Mouse (Mus musculus) thymus, postnatal 4 days (tissue): ENCODE results near the gene Aph1c.
"Not testable (repeated sequence)": the region's sequence is repeated elsewhere in the genome, so short reads cannot be mapped to it uniquely, and the experiment has no call there.

ENCODE experiments used
- DNase-seq: peaks from one replicate; pipeline ENCODE4 v3.0.0; 2021

Gene Aph1c

DNA sequence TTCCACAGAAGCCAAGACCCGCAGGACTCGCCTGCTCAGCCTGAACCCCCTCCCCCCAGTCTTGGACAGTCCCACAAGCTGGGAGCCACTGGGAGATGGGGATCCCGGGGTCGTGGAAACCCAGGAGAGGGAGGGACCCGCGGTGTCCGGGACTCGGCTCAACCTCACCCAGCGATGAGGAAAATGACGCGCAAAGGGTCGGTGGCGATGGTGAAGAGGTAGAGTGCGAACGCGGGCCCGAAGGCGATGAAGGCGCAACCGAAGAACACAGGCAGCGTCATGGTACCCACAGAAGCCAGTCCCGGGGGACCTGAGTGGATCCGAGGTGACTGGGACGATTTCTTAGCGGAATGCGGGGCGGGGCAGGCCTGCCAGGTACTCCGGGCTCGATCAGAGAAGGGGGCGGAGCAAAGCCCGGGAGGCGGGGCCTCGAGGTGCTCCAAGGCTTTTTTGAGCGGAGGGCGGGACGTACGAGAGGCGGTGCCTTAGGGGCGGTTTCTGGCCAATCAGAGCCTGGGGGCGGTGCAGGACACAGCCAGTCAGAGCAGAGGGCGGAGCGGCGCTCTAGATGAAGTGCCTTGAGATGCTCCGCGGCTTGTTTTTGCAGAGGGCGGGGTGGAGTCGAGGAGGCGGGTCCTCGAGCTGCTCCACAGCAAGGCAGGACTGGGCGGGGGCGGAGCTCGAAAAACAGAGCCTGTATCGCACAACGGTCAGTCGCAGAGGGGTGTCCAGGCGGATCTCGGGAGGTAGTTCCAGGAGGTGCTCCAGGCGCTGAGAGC is at the start of gene Aph1c:
TSS of gene Aph1c (minus strand) at position 409 of the 779 bp plus-strand sequence.
- DNase-seq = peak; percentile 100

DNA sequence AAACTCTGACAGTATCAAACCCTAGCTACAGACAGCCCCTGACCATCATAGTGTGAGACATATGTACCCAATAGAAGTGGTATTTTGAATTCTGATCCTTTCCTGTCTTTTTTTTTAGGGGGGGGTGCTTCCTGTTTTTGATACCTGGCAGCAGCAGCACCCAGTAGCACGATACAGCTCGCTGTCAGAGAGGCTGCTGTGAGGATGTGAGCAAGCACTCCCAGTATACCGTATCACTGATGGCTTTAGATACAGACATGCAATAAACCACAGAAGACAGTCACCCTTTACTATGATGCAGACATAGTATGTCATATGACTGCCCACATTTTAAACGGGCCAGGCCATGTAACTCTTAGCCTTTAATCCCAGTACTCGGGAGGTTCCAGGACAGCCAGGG is 49.0 kb upstream of the Aph1c start:
- DNase-seq = no peak

DNA sequence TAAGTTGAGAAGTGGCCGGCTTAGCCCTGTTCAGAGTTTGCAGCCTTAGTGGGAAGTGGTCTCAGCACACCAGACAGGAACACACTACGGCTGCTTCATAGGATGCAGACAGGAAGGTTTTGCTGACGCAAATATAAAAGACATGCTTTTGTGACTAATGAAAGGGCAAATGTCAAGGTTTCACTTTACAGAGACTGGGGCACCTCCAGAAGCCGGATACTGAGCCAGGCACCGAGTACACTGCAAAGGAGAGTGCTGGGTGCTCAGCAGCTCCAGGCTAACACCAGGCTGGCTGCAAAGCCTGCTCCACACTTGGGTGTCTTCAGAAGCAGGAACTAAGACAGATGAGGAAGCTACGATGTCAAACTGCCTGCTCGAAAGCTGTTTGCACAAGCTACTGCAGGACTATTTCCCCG is 47.9 kb upstream of the Aph1c start:
- DNase-seq = peak; percentile 60

DNA sequence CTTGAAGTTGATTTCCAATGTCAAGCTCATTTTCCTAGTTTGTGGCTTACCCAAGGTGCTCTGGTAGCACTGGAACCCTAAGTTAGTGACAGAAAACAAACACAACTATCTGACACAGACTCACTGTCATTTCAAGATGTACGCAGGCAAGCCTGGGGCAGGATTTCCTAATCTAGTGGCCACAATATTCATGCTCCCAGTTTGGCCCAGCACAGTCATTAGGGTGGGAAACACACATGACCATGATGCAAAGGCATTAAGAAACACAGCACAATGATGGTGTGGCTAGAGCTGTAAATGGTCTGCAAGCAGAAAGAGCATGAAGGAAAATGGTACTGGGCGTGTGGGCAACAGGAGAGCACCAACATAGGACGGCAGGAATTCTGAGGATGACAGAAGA is 47.3 kb upstream of the Aph1c start:
- DNase-seq = no peak

DNA sequence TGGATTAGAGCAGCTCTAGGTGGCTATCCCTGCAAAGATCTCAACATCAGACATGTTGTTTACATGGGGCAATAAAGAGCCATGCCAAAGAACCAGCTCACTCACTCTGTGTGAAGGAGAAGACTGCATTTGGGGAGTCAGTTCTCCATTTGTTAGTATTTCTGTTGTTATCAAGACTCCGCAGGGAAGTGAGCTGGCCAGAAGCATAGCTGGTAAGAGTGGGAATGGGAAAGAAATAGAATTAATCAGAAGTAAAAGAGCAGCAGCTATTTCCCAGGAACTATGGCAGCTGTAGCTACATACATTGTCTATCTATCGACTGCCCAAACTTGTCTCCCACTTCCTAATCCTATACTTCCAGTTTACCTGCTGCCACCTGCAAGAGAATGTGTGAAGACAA is 46.2 kb upstream of the Aph1c start:
- no peak for DNase-seq

DNA sequence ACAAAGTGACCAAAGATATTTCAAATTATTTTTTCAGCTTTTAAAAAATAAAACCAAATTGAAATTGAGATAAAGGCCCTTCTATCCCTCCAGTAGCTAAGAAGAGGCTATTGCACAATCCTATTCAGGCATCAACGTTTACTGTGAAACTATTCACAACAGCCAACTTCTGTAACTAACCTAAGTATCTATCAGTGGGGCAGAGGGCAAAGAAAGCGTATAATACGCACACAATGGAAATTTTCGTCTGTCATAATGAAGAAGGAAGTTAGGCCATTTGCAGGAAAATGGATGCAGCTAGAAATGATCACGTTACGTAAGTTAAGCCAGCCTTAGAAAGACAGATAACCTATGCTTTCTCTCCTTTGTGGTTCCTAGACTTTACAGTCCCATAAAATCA is 45.0 kb upstream of the Aph1c start:
- DNase-seq = no peak

DNA sequence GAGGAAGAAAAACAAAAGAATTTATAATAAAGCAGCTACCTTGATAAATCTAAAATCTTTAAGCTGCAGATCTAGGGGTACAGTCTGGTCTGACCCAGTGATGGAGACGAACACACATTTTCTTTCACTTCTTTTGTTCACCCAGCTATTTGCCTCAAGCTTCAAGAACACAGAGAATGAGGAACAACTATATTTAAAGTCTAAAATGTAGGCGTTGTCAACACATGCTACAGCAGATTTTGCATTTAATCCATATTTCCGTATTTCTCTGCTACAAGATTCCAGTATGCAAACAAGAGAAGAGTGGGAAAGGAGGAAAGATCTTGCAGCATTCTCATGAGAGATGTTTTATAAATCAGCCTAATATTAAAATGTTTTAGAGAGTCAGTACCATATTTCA is 44.4 kb upstream of the Aph1c start:
- DNase-seq = no peak

DNA sequence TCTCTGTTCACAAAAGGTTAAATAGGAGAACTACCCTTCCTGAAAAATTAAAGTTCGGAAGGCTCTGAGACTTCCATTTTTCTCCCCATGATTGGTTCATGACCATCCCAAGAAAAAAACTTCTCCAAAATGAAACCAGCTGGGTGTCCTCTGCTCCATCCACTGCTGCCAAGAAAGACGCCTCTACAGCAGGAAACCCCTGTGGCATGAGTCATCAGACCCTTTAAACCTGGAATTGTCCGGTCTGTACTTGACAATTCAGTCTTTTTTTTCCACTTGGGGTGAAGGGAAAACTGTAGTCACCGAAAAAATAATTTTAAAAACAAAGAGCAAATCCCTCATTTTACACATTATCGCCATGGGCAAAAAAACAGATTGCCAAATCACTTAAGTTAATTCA is 42.1 kb upstream of the Aph1c start:
- no peak for DNase-seq

DNA sequence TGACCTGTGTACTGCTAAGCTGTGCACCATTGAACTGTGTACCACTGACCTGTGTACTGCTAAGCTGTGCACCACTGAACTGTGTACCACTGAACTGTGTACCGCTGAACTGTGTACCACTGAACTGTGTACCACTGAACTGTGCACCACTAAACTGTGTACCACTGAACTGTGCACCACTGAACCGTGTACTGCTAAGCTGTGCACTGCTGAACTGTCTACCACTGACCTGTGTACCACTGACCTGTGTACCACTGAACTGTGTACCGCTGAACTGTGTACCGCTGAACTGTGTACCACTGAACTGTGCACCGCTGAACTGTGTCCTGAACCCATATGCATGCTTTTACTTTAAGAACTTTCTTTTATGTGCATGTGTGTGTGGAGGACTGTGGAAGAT is 39.8 kb upstream of the Aph1c start:
- no peak for DNase-seq

DNA sequence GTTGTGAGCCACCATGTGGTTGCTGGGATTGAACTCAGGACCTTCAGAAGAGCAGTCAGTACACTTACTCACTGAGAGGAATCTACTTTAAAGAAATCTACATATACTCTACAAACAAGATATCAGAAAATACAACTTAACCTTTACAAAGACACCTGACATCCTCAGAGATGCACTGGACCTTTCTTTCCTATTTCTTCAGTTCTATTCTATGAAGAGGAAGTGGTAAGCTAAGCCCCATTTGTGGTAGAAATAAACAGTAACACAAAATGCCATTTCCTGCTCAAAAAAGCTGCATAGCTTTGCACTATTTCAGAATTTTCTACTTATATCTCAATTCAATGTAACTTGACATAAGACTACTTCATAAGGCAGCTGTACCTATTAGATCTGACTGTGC is 39.0 kb upstream of the Aph1c start:
- DNase-seq = no peak

DNA sequence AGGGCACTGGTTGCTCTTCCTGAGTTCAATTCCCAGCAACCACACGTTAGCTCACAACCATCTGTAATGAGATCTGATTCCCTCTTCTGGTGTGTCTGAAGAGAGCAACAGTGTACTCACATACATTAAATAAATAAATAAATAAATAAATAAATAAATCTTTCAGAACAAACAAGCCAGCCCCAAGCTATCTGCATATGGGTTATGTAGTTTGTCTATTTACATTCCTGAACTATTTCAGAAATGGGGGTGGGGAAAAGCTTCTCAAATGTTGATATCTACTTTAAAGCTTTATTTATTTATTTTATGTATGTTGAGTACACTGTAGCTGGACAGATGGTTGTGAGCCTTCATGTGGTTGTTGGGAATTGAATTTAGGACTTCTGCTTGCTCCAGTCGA is 38.5 kb upstream of the Aph1c start:
- not testable (repeated sequence) for DNase-seq

DNA sequence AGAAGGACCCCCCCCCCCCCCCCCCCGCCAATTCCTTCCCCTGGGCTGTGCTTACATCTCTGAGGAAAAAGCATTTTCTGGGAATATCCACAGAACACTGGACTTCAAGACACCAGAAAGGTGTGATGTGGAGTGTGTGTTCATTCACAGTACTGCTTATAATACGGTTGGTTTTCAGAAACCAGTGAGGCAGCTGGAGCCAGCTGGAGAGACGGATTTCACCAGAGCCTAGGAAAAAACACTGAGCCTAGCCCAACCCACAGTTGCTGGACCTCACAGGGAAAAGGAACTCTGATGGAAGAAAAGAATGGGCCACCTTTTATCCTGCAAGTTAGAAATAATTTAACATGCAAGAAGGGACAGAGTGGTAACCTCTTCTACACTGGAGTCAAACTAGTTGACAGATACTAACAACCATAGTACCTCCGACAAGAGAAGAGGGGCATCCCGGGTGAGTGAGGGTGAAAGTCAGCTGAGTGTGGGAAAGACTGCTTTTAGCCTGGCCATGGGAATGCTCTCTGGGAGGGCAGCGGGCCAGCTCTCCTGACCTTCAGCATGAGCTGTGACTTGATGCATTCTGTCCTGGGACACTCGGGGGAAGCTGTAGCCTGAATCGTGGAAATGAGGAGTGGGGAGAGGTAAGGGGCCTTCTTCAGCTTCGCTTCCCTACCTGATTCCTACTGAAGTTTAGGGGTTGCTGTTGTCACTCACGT is 37.6 kb upstream of the Aph1c start:
- DNase-seq = no peak

DNA sequence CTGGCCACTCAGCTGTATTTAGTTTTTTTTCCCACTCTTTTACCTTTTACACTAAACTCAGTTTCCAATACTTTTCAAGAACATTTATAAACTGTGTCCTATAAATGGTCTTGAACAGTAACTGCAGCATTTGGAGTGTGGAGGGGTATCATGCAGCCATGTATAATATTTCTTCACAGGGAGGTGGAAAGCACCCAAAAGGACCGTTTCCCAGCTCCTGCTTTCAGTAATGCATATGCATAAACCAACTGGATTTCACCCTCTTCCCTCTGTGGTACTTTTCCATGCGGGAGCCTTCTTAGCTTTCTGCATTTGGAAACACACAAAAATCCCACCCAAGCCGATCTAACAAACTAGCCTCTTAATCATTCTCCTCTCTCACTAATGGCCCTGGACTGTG is 30.2 kb upstream of the Aph1c start:
- DNase-seq = no peak

DNA sequence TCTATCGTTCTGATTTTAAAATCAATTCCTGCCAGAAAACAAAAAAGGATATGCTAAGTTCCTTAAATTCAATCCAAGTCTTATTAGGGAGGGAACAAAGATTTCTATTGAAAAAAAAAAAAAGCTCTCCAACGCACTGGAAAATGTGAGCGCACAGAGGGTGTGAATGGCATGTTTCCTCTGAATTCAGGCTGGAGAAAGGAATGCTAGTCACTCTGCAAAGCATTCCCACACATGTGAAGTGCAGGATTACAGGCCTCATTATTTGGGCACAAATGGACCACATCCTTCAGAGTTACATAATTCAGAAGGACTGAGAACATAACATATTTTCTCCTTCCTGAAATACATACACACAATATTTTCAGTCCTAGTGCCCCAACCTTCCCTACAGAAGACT is 28.9 kb upstream of the Aph1c start:
- DNase-seq = no peak

DNA sequence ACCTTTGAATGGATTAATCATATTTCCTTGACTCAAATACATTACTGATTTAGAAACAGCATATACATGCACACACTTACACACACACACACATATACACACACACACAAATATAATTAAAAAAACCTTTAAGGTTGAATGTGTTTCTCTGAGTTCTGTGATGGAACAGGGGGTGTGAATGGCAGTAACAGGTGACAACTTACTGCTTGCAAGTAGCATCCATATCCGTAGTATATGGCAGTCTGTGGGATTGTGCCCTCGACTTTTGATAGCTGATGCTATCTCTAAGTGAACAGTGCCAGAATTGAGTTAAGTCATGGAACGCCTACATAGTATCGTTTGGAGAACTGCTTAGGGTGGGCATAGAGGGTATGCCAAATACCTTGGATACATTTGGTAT is 27.7 kb upstream of the Aph1c start:
- no peak for DNase-seq

DNA sequence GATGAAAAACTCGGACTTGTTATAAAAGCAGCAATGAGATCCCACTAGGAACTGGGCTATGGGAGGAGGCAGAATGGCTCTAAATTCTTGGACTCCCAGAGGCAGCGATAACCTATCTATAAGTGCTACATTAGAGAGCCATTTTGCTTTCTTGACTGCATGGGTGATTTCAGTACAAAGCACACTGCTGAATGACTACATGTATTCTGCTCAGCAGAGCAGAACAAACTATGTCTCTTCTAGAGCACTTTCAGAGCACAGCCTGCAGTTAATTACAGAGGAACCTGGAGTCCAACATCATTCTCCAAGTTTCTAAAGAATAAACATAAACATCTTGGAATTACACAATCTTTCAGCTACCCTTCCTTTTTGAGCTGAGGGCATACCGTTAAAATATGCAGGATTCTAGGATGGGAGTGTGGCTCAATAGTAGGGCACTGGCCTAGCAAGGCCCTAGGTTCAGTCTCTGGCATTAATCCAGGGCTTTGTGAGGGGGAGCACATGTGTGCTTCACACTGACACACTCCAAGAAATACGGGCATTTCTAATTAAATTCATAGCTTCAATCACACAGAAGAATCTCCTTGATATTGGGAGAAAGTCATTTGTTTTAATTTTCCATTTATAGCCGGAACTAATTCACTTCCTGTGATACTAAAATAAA is 26.7 kb upstream of the Aph1c start:
- DNase-seq = no peak

DNA sequence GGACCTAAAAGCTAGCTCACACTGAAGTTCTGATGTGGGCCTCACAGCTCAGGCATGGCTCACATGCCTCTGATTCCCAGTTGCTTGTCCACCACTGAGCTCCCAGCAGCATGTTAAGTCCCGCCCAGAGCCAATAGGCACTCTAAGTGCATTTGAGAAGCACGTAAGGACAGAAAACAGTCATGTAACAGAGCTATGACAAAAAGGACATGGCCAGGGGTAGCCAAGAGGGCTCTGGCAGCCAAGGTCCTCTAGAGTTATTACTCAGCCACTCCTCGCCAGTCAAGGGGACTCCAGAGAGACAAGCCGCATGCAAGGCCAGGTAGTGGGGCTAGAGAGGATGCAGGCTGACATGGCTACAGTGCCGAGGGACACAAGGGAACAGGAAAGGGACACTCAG is 25.0 kb upstream of the Aph1c start:
- DNase-seq = no peak

DNA sequence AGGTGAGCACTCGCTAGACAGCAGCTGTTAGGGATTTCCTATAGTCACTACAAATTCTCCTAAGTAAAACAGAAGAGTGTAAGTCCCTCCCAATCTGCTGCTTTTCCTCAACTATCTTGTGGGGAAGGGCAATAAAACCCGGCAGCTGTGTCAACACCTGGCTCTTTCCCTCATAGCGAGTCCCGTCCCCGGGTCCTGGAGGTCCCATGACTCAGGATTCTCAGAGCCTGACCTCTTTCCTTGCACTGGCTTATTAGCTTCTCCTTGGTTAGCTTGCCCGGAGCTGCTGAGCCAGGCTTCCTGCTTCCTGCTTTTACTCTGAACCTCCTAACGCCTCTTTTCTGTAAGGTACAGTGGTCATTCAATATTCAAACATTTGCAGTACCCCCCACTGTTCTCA is 21.3 kb upstream of the Aph1c start:
- no peak for DNase-seq

DNA sequence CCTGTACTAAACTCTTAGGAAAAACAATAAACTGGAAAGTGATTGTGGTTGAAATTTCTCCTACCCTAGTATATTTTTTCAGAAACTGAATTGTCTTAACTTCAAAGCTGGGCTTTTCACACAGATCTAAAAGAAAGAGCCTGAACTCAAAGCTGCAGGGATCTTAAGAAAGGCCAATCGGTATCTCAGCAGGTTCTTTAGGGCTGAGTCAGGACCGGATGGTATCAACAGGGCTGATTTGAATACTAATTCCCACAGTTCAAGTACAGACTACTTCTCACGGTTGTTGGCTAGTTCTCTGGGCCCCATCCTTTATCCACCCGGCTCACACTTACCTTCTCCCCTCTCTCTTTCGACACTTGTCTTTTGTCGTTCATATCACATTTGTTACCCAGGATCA is 18.1 kb upstream of the Aph1c start:
- no peak for DNase-seq

DNA sequence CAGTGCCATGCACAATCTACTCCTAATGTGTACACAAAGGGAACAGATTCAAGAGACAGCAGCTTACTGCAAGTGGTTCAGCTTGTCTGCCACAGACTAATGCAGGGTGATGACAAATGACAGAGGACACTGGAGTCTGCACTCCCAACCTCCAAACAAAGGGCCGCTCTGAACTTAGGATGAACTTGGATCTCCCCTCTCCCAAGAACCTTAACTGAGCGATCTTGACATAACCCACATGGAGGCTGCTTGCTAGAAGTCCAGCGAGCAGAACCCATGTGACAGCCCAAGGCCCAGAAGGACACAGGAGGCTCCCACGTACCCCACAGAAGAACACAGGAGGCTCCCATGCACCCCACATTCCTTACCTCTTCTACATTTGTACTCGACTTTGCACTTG is 16.4 kb upstream of the Aph1c start:
- no peak for DNase-seq

DNA sequence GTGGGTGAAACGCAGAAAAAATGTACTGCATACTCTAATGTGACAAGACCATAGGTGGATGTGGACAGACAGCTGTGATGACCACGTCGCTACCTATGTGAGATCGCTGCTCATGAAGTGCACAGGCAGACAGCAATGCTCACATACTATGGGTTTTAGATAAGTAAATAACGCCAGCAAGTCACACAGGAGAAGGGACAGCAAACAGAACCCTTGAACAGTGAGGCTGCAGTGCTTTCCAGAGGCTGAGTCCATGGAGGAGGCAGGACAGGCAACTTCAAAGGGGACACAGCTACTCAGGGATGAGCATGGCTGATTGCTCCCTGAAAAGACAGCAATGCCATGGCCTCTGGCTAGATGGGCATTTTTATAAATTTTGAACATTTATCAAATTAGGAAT is 12.3 kb upstream of the Aph1c start:
- DNase-seq = no peak

DNA sequence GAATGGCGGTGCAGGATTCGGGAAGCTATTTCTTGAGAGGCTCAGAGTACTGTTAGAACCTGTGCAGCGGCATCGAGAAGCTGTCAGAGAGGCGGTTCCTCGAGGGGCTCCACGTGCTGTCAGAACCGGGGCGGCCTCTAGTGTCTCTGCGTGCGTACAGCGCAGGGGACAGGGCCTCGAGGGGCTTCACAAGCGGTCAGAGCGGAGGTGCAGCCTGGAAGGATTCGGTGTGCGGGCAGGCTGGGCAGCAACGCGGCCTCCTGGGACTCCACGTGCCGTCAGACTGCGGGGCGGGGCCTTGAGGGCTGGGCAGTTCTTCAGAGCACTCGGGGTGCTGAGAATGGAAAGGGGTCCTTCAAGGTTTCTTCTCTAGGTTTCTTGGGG is 563 bp upstream of the Aph1c start:
- DNase-seq = no peak

DNA sequence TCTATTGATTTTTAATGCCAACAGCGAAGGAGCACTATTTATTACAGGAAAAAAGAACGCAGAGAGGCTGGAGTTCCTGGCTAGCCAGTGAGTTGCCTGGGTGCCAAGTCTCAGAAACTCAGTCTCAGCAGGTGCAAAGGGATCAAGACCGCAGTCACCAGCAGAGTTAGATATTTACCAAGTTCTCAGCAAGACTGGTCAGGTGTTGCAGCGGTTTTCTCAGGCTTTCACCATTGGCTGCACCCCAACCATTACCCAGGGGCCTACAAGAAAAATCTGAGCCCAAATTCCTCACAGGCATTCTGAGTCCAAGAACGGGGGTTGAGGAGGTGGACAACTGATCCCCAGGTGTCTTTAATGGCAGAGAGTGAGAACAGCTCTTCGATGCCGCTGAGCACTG is 675 bp downstream of the Aph1c start:
- no peak for DNase-seq

DNA sequence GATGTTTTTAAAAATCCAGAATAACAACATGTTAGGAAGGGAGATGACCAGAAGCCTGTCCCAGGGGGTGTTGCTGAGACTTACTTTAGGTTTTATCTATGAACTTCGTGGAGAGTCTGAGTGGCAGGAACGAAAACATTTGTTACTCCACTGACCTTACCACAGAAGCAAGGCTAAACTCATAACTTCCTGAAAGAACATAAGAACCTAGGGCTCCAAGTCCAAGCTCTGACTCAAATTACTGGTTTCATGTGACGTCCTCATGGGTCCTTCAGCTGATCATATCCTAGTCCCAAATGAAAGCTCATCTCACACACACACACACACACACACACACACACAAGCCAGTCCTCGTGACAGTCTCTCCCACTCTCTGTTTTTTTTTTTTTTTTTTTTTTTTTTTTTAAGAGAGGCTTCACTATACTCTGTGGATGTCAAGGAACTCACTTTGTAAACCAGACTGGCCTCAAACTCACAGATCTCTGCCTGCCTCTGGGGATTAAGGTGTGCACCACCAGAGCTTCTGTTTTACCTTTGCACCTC is 2.1 kb downstream of the Aph1c start:
- no peak for DNase-seq
